Mouse (Mus musculus): ENCODE results near the gene Ippk. TPM values are rescaled to one million over a fixed set of nuclear protein-coding genes. Genes with fewer than 3 reads are reported as not detected.

The Ippk gene
- polyA plus RNA-seq, 1 experiment, result 4.5 TPM

DNA sequence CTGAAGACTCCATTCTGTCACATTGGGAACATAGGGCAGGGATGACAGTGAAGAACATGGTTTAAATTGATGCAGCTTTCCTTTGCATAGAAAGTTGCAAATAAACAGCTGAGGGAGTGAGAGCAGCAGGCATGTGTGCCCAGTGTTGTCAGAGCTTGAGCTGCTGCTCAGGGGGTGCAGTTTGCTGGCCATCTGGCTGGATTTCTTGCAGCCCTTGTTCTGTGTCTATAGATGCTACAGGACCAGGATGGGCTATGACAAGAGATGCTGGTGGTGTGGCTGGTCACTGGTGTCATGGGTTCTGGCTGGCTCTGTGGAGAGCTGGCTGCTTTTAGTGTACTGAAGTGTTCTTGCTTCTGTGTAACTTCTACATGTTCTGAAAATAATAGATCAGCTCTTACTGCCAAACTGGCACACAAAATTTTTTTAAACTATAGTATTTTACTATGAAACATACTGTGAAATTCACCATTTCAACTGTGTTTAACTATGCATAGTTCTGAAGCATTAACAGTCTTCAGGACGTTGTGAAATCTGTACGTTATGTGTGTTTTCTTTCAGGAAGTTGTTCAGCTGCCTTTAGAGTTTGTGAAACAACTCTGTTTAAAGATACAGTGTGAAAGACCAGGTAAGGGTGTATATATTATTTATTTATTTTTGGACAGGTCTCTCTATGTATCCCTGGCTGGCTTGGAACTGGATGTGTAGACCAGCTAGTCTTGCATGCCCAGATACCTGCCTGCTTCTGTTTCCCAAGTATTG, 12.4 kb downstream of the Ippk start:
- H3K4me3 ChIP-seq, result no peak overlapping the region
- no peak overlapping the region for H3K4me2 ChIP-seq (ENCODE audit: low read depth)
- H3K27me3 ChIP-seq (ENCODE audit: control insufficient read depth, insufficient read depth, insufficient read length), result no peaks in the 10 kb centered on the region
- peaks cover 22% of the 10 kb centered on the region for H3K36me3 ChIP-seq (ENCODE audit: control insufficient read depth, insufficient read depth)
- peaks cover 33% of the 10 kb centered on the region for H3K79me2 ChIP-seq (ENCODE audit: control insufficient read depth, insufficient read depth)
- no peak for TF ChIP-seq SRF (IDR thresholded peaks at IDR 0.05; ENCODE audit: control insufficient read depth, insufficient read length, low read depth)
- no peak for TF ChIP-seq TCF12 (IDR thresholded peaks at IDR 0.05; ENCODE audit: insufficient read depth, poor library complexity, severe bottlenecking)
- TF ChIP-seq POLR2A (IDR thresholded peaks at IDR 0.05; ENCODE audit: insufficient read length, low read depth), result no peak
- no peak for TF ChIP-seq MYOG (IDR thresholded peaks at IDR 0.05; ENCODE audit: control insufficient read depth in 1 of 3, insufficient read depth in 1 of 3, insufficient read length in 2 of 3, low read depth in 2 of 3)
- TF ChIP-seq TCF3 (IDR thresholded peaks at IDR 0.05; ENCODE audit: insufficient read length, low read depth), result no peak
- no peak for TF ChIP-seq USF1 (IDR thresholded peaks at IDR 0.05; ENCODE audit: low read depth)
- no peak overlapping the region for H3ac ChIP-seq (ENCODE audit: control insufficient read depth, insufficient read length)

DNA sequence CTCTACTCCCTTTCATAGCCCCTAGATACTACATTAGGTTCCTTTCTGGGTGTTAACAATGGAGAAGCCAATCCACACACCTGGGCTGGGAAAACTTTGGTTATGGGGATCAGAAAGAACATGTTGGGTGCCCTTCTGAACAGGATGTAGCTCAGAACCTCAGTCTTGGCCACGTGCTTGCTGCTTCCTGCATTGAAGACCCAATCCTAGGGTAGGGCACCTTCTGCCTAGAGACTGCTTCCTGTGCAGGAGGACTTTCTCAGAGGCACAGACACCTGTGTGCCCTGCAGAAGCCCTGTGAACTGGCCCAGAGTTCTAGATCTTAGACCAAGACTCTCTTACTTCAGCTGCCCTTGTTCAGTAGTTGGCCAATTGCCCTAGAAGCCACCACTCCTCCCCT, 14.7 kb downstream of the Ippk start:
- no peaks in the 10 kb centered on the region for H3K27me3 ChIP-seq (ENCODE audit: control insufficient read depth, insufficient read depth, insufficient read length)
- peaks cover 11% of the 10 kb centered on the region for H3K79me2 ChIP-seq (ENCODE audit: control insufficient read depth, insufficient read depth)
- TF ChIP-seq TCF3 (IDR thresholded peaks at IDR 0.05; ENCODE audit: insufficient read length, low read depth), result no peak
- no peak for TF ChIP-seq SRF (IDR thresholded peaks at IDR 0.05; ENCODE audit: control insufficient read depth, insufficient read length, low read depth)
- TF ChIP-seq TCF12 (IDR thresholded peaks at IDR 0.05; ENCODE audit: insufficient read depth, poor library complexity, severe bottlenecking), result no peak
- TF ChIP-seq USF1 (IDR thresholded peaks at IDR 0.05; ENCODE audit: low read depth), result no peak
- TF ChIP-seq MYOG (IDR thresholded peaks at IDR 0.05; ENCODE audit: control insufficient read depth in 1 of 3, insufficient read depth in 1 of 3, insufficient read length in 2 of 3, low read depth in 2 of 3), result no peak
- no peak for TF ChIP-seq MAX (IDR thresholded peaks at IDR 0.05; ENCODE audit: low read depth)
- no peak for TF ChIP-seq CEBPB (IDR thresholded peaks at IDR 0.05; ENCODE audit: insufficient read depth, poor library complexity, severe bottlenecking)
- TF ChIP-seq POLR2A (IDR thresholded peaks at IDR 0.05; ENCODE audit: insufficient read length, low read depth), result no peak
- TF ChIP-seq REST (IDR thresholded peaks at IDR 0.05; ENCODE audit: insufficient read depth, insufficient read length), result no peak
- H3K4me2 ChIP-seq (ENCODE audit: low read depth), result no peak overlapping the region
- no peak overlapping the region for H3ac ChIP-seq (ENCODE audit: control insufficient read depth, insufficient read length)
- no peak overlapping the region for H3K4me3 ChIP-seq
- peaks cover 26% of the 10 kb centered on the region for H3K36me3 ChIP-seq (ENCODE audit: control insufficient read depth, insufficient read depth)

DNA sequence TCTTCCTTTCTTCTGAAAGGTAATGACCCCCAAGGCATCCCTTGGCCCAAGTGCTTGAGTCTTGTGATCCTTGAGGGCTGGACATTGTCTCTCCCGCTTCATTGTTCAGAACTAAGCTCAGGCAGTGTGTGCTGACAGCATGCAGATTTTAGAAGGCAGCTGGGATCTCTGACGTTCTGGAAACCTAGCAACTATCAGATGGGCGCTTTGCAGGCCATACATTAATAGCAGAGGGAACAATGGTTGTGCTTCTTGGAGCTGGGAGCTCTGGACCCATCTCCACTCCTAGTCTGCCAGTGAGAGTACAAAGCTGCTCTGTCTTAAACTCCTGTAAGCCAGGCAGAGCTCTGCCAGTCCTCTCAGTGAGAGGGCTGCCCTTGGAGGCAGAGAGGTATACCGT, 15.1 kb downstream of the Ippk start:
- Histone ChIP-seq H3K4me2 (ENCODE audit: low read depth) (no peak overlapping the region), H3K79me2 (ENCODE audit: control insufficient read depth, insufficient read depth) (peaks cover 7% of the 10 kb centered on the region), H3K27me3 (ENCODE audit: control insufficient read depth, insufficient read depth, insufficient read length) (no peaks in the 10 kb centered on the region), H3ac (ENCODE audit: control insufficient read depth, insufficient read length) (no peak overlapping the region), H3K36me3 (ENCODE audit: control insufficient read depth, insufficient read depth) (peaks cover 26% of the 10 kb centered on the region), H3K4me3 (no peak overlapping the region)
- TF ChIP-seq MYOD1 (IDR thresholded peaks at IDR 0.05; ENCODE audit: control insufficient read depth in 1 of 3, insufficient read length in 2 of 3, low read depth in 2 of 3) (peak in 1 of 3 experiments; percentile 16), POLR2AphosphoS2 (IDR thresholded peaks at IDR 0.05; ENCODE audit: insufficient read length, low read depth) (no peak)

DNA sequence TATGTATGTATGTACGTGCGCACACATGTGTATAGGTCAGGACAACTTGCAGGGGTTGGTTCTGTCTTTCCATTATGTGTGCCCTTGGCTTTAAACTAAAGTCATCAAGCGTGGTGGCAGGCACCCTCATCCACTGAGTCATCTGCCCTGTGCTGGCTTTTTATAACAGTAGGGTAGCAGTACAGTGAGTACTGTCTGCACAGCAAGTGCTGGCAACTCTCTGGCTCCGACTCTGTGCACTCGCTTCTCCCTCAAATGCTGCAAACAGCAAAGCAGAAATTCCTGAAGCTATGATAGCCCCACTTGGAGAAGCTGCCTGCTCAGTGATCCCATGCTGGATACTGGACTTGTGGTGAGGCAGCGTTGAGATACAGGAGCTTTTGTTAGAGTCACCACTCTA, 23.4 kb downstream of the Ippk start:
- no peaks in the 10 kb centered on the region for H3K79me2 ChIP-seq (ENCODE audit: control insufficient read depth, insufficient read depth)
- H3K4me2 ChIP-seq (ENCODE audit: low read depth), result no peak overlapping the region
- H3ac ChIP-seq (ENCODE audit: control insufficient read depth, insufficient read length), result no peak overlapping the region
- H3K36me3 ChIP-seq (ENCODE audit: control insufficient read depth, insufficient read depth), result peaks cover 11% of the 10 kb centered on the region
- no peak for TF ChIP-seq POLR2A (IDR thresholded peaks at IDR 0.05; ENCODE audit: insufficient read length, low read depth)
- TF ChIP-seq REST (IDR thresholded peaks at IDR 0.05; ENCODE audit: insufficient read depth, insufficient read length), result no peak
- no peak for TF ChIP-seq USF1 (IDR thresholded peaks at IDR 0.05; ENCODE audit: low read depth)
- no peak for TF ChIP-seq MYOD1 (IDR thresholded peaks at IDR 0.05; ENCODE audit: control insufficient read depth in 1 of 3, insufficient read length in 2 of 3, low read depth in 2 of 3)
- TF ChIP-seq MAX (IDR thresholded peaks at IDR 0.05; ENCODE audit: low read depth), result no peak
- TF ChIP-seq MYOG (IDR thresholded peaks at IDR 0.05; ENCODE audit: control insufficient read depth in 1 of 3, insufficient read depth in 1 of 3, insufficient read length in 2 of 3, low read depth in 2 of 3), result no peak
- no peak for TF ChIP-seq SRF (IDR thresholded peaks at IDR 0.05; ENCODE audit: control insufficient read depth, insufficient read length, low read depth)
- TF ChIP-seq CEBPB (IDR thresholded peaks at IDR 0.05; ENCODE audit: insufficient read depth, poor library complexity, severe bottlenecking), result no peak
- TF ChIP-seq POLR2AphosphoS2 (IDR thresholded peaks at IDR 0.05; ENCODE audit: insufficient read length, low read depth), result no peak
- TF ChIP-seq E2F4 (IDR thresholded peaks at IDR 0.05; ENCODE audit: insufficient read depth), result no peak
- TF ChIP-seq TCF3 (IDR thresholded peaks at IDR 0.05; ENCODE audit: insufficient read length, low read depth), result no peak
- TF ChIP-seq TCF12 (IDR thresholded peaks at IDR 0.05; ENCODE audit: insufficient read depth, poor library complexity, severe bottlenecking), result no peak
- no peak overlapping the region for H3K4me3 ChIP-seq
- H3K27me3 ChIP-seq (ENCODE audit: control insufficient read depth, insufficient read depth, insufficient read length), result no peaks in the 10 kb centered on the region

DNA sequence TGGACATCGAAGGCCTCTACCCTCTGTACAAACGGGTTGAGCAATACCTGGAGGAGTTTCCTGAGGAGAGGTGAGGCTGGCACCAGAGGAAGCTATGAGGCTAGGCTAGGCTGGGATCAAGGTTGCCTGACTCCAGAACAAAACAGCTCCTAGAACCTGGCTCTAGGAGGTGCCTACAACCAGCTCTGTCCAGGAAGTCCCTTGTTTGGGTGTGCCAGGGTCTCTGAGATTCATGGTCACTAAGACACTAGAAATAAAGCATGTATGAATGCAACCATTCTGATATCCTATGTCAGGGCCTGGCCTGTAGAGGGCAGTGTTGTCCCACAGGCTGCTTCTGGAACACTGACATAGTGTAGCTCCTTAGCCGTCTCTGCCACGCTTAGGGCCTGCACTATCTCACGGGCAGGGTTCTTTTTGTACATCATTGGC, 28.3 kb downstream of the Ippk start:
- H3K4me2 ChIP-seq (ENCODE audit: low read depth), result no peak overlapping the region
- TF ChIP-seq MYOG (IDR thresholded peaks at IDR 0.05; ENCODE audit: control insufficient read depth in 1 of 3, insufficient read depth in 1 of 3, insufficient read length in 2 of 3, low read depth in 2 of 3), result no peak
- TF ChIP-seq POLR2A (IDR thresholded peaks at IDR 0.05; ENCODE audit: insufficient read length, low read depth), result no peak
- no peak for TF ChIP-seq TCF3 (IDR thresholded peaks at IDR 0.05; ENCODE audit: insufficient read length, low read depth)
- TF ChIP-seq POLR2AphosphoS2 (IDR thresholded peaks at IDR 0.05; ENCODE audit: insufficient read length, low read depth), result no peak
- no peak for TF ChIP-seq TCF12 (IDR thresholded peaks at IDR 0.05; ENCODE audit: insufficient read depth, poor library complexity, severe bottlenecking)
- TF ChIP-seq MYOD1 (IDR thresholded peaks at IDR 0.05; ENCODE audit: control insufficient read depth in 1 of 3, insufficient read length in 2 of 3, low read depth in 2 of 3), result no peak
- no peaks in the 10 kb centered on the region for H3K79me2 ChIP-seq (ENCODE audit: control insufficient read depth, insufficient read depth)
- no peak overlapping the region for H3K4me3 ChIP-seq
- H3K27me3 ChIP-seq (ENCODE audit: control insufficient read depth, insufficient read depth, insufficient read length), result no peaks in the 10 kb centered on the region
- H3K36me3 ChIP-seq (ENCODE audit: control insufficient read depth, insufficient read depth), result peaks cover 18% of the 10 kb centered on the region
- H3ac ChIP-seq (ENCODE audit: control insufficient read depth, insufficient read length), result no peak overlapping the region

All from myocyte (in vitro differentiated cells).